14 mouse cellular contexts compared by ENCODE assay signal in the genomic region with DNA sequence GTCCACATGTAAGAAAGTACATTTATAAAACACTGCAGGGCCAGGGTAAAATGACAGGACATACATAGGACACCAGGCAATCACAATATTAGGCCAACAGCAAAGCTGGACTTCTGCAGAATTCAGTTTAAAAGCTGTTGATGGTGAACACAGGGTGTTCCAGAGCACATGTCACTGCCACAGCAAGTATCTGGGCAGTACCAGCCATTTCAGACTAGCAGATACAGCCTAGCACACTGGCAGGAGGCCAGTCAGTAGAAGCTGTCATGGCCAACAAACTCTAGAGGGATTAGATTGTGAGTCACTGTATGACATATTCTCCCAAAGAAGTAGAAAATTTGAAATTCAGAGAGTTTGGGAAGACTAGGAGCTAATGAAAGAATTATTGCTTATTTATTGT.
DNase-seq lines count a peak whose midpoint lies in the region; ATAC-seq and TF ChIP-seq lines count a peak whose summit lies in the region.
"Had no signal": no experiment of that assay in that cellular context is flagged by ENCODE, and none has a peak within 500 bp of the region (broad histone marks: within the 10 kb centered on the region; RNA-seq: fewer than 3 reads in every experiment).

No protein-coding gene starts in this region.

- no peaks in the 10 kb centered on the region for H3K4me1 ChIP-seq in heart, embryonic 10.5 days
- no peaks in the 10 kb centered on the region for H3K4me1 ChIP-seq in lung, adult 2 months (ENCODE audit: control insufficient read depth, insufficient read depth, low read length)
- H3K4me1 ChIP-seq: forebrain, embryonic 15.5 days; heart, embryonic 12.5 days; hindbrain, embryonic 10.5 days; intestine, embryonic 15.5 days; limb, embryonic 15.5 days; midbrain, embryonic 15.5 days had no signal

- no peak for TF ChIP-seq POLR2A in lung, adult 2 months (IDR thresholded peaks at IDR 0.05; ENCODE audit: borderline replicate concordance, extremely low read depth, low read depth, low read length)

- H3K27ac ChIP-seq in heart, embryonic 10.5 days: no peak overlapping the region
- H3K27ac ChIP-seq: forebrain, embryonic 15.5 days; hindbrain, embryonic 10.5 days; intestine, embryonic 15.5 days; limb, embryonic 15.5 days; midbrain, embryonic 15.5 days had no signal

- ATAC-seq in megakaryocyte-erythroid progenitor cell, adult 5-6 weeks (replicated peaks; ENCODE audit: low FRiP score, low TSS enrichment, poor library complexity, severe bottlenecking): peak; percentile 74
- ATAC-seq: forebrain, embryonic 15.5 days; intestine, embryonic 15.5 days; midbrain, embryonic 15.5 days had no signal

- no peaks in the 10 kb centered on the region for H3K9me3 ChIP-seq in heart, embryonic 10.5 days
- H3K9me3 ChIP-seq: forebrain, embryonic 15.5 days; heart, embryonic 12.5 days; hindbrain, embryonic 10.5 days; intestine, embryonic 15.5 days; limb, embryonic 15.5 days; midbrain, embryonic 15.5 days had no signal

- peak; percentile 25 for DNase-seq in heart, postnatal 4 days
- DNase-seq in heart, embryonic 10.5 days (ENCODE audit: low spot score): no peak
- DNase-seq in lung, postnatal 36 days: peak; percentile 13
- no peak for DNase-seq in lung, adult 2 months
- DNase-seq in adrenal gland, adult 2 months: peak; percentile 72
- no peak for DNase-seq in heart, adult 11 months
- DNase-seq: lung, adult 18-20 months had no signal

- no peak overlapping the region for H3K4me3 ChIP-seq in heart, embryonic 10.5 days
- H3K4me3 ChIP-seq in lung, adult 2 months (replicated peaks; ENCODE audit: extremely low read depth, low read depth, low read length): no peak overlapping the region
- H3K4me3 ChIP-seq: forebrain, embryonic 15.5 days; heart, embryonic 12.5 days; hindbrain, embryonic 10.5 days; intestine, embryonic 15.5 days; limb, embryonic 15.5 days; midbrain, embryonic 15.5 days had no signal

- no peak for TF ChIP-seq CTCF in lung, adult 2 months (IDR thresholded peaks at IDR 0.05; ENCODE audit: insufficient read depth, low read length)

- H3K36me3 ChIP-seq in heart, embryonic 10.5 days: peaks cover 7% of the 10 kb centered on the region
- H3K36me3 ChIP-seq: forebrain, embryonic 15.5 days; intestine, embryonic 15.5 days; limb, embryonic 15.5 days; midbrain, embryonic 15.5 days had no signal

- H3K27me3 ChIP-seq in heart, embryonic 10.5 days (ENCODE audit: insufficient read depth, poor library complexity, severe bottlenecking): no peaks in the 10 kb centered on the region
- H3K27me3 ChIP-seq: forebrain, embryonic 15.5 days; heart, embryonic 12.5 days; intestine, embryonic 15.5 days; limb, embryonic 15.5 days; midbrain, embryonic 15.5 days had no signal

Comparison
In these comparisons a context has a peak if more than half of its experiments do, and no peak if none do; other contexts are left out.
1. DNase-seq: peak in heart, postnatal 4 days (single experiment), lung, postnatal 36 days (single experiment) and adrenal gland, adult 2 months (single experiment); none in heart, embryonic 10.5 days (single experiment), lung, adult 2 months (single experiment) and heart, adult 11 months (single experiment).